Mouse (Mus musculus): ENCODE results near the gene Lrrk1.

- TF ChIP-seq MAFK (IDR thresholded peaks at IDR 0.05; ENCODE audit: insufficient read depth, low read depth, low read length) (no peak), ZNF384 (IDR thresholded peaks at IDR 0.05; ENCODE audit: low read depth, low read length) (no peak)
These were observed 114.7 kb downstream of the Lrrk1 start for GRCm38 (mm10) chr7:66273494-66273893.

Measured in ES-E14 (cell line).